Mouse (Mus musculus) lung, embryonic 15.5 days (tissue): ENCODE results near the gene Tmem97. TPM values are rescaled to one million over a fixed set of nuclear protein-coding genes. Genes with fewer than 3 reads are reported as not detected.

Source experiments
- polyA plus RNA-seq: library from polyadenylated mRNA; unstranded; fragments of >200 nt; fragmentation: Nextera tagmentation; extraction: Ambion mirVana; gene quantifications from 2 replicates; pipeline ENCODE4 v1.2.1, GENCODE M21; 2015

The Tmem97 gene
- polyA plus RNA-seq, 1 experiment from 2014 or later: 73.2 TPM

Other genes starting within 250 kb of the Tmem97 start
- 44.8 and 49.9 TPM in 2 replicates for gene Spag5, start 249.2 kb downstream of the Tmem97 start, polyA plus RNA-seq
- gene Aldoc, start 227.8 kb downstream of the Tmem97 start, polyA plus RNA-seq: 7.7 and 8.1 TPM in 2 replicates
- gene Pigs, start 222.4 kb downstream of the Tmem97 start, polyA plus RNA-seq: 75.5 and 78.5 TPM in 2 replicates
- gene Unc119, start 207.3 kb downstream of the Tmem97 start, polyA plus RNA-seq: 33.4 and 35.7 TPM in 2 replicates
- 0.35 and 1.9 TPM in 2 replicates for gene Foxn1, start 164.2 kb downstream of the Tmem97 start, polyA plus RNA-seq
- 0.06 and 0.12 TPM in 2 replicates for gene Slc13a2, start 128.6 kb downstream of the Tmem97 start, polyA plus RNA-seq
- gene Slc46a1, start 85.1 kb downstream of the Tmem97 start, polyA plus RNA-seq: 11.7 and 12.0 TPM in 2 replicates
- gene Sarm1, start 53.0 kb downstream of the Tmem97 start, polyA plus RNA-seq: 0.91 and 0.96 TPM in 2 replicates
- gene Vtn, start 51.7 kb downstream of the Tmem97 start, polyA plus RNA-seq: 1.2 and 10.2 TPM in 2 replicates
- not detected in 2 replicates for gene Sebox, start 47.3 kb downstream of the Tmem97 start, polyA plus RNA-seq
- 44.4 and 48.3 TPM in 2 replicates for gene Tmem199, start 38.6 kb downstream of the Tmem97 start, polyA plus RNA-seq
- 158 TPM in 2 replicates for gene Poldip2, start 38.6 kb downstream of the Tmem97 start, polyA plus RNA-seq
- gene Tnfaip1, start 14.4 kb downstream of the Tmem97 start, polyA plus RNA-seq: 83.0 and 83.1 TPM in 2 replicates
- gene Ift20, start 14.4 kb downstream of the Tmem97 start, polyA plus RNA-seq: 134 and 137 TPM in 2 replicates
- 12.0 and 14.0 TPM in 2 replicates for gene Nlk, start 146.6 kb upstream of the Tmem97 start, polyA plus RNA-seq
- 40.2 and 40.9 TPM in 2 replicates for gene Ccnq, start 201.0 kb upstream of the Tmem97 start, polyA plus RNA-seq